Comparison of ENCODE assay signal across 9 mouse cellular contexts in genomic region chr2:3305426-3306025, GRCm38 (mm10). TPM values are rescaled to one million over a fixed set of nuclear protein-coding genes. Genes with fewer than 3 reads are reported as not detected.
DNase-seq lines count a peak whose midpoint lies in the region; ATAC-seq and TF ChIP-seq lines count a peak whose summit lies in the region.
"Had no signal": no experiment of that assay in that cellular context is flagged by ENCODE, and none has a peak within 500 bp of the region (broad histone marks: within the 10 kb centered on the region; RNA-seq: fewer than 3 reads in every experiment).

No protein-coding gene starts in this region.

- intact Hi-C loops in left cerebral cortex, postnatal 4 days (cut with DNase I) = no loop called here
- intact Hi-C loops in left cerebral cortex, postnatal 14 days (cut with DNase I) = no loop called here

- peak; percentile 93 for ATAC-seq in cerebellum, adult (ENCODE audit: insufficient number of reproducible peaks, low FRiP score, low TSS enrichment)
- ATAC-seq in megakaryocyte, adult 5-6 weeks (ENCODE audit: poor library complexity, severe bottlenecking) = no peak

- no peak for DNase-seq in cerebellum, postnatal 4 days (ENCODE audit: low spot score in 2 of 2)
- peak; percentile 10 for DNase-seq in left cerebral cortex, postnatal 4 days
- no peak for DNase-seq in left cerebral cortex, postnatal 14 days (ENCODE audit: low spot score in 2 of 2)
- peak; percentile 1 for DNase-seq in brain, embryonic 14.5 days (ENCODE audit: low read depth)
- peak; percentile 46 to 52 for DNase-seq in kidney, postnatal 25 days
- no peak for DNase-seq in thymus, postnatal 10 days (ENCODE audit: low spot score in 2 of 2)

- TF ChIP-seq CTCF in brain, embryonic 14.5 days (IDR thresholded peaks at IDR 0.05; ENCODE audit: borderline replicate concordance, extremely low read depth, insufficient read depth, insufficient read length) = no peak

- no peak for TF ChIP-seq POLR2A in brain, embryonic 14.5 days (IDR thresholded peaks at IDR 0.05; ENCODE audit: borderline replicate concordance, extremely low read depth, insufficient read depth, insufficient read length, poor library complexity, severe bottlenecking)

RNA-seq across cellular contexts. Expression of gene Nmt2, which starts 21.5 kb away (rescaled TPM):
- 100 to 1,000 TPM in 1 of 2 experiments, 10 to 100 TPM in 1; 94.1 to 106 TPM for total RNA-seq in left cerebral cortex, postnatal 4 days (2021)
- 10 to 100 TPM; 78.6 to 80.2 TPM for total RNA-seq in left cerebral cortex, postnatal 14 days (2021)
- polyA plus RNA-seq in brain, embryonic 14.5 days (2012; rRNA removed) = 32.8 and 44.0 TPM in 2 replicates
- total RNA-seq in megakaryocyte, adult 5-6 weeks (2015) = 12.5 and 14.0 TPM in 2 replicates
- total RNA-seq in megakaryocyte, adult 5-6 weeks (2017) = 17.0 and 21.9 TPM in 2 replicates

RNA-seq across cellular contexts. Expression of gene Rpp38, which starts 26.9 kb away (rescaled TPM):
- total RNA-seq in left cerebral cortex, postnatal 4 days (2021) = 1 to 10 TPM; 8.4 to 8.7 TPM
- total RNA-seq in left cerebral cortex, postnatal 14 days (2021) = 1 to 10 TPM; 7.9 to 8.4 TPM
- 9.1 and 13.1 TPM in 2 replicates for polyA plus RNA-seq in brain, embryonic 14.5 days (2012; rRNA removed)
- total RNA-seq in megakaryocyte, adult 5-6 weeks (2015) = 7.6 and 7.9 TPM in 2 replicates
- total RNA-seq in megakaryocyte, adult 5-6 weeks (2017) = 1.5 and 1.7 TPM in 2 replicates

RNA-seq across cellular contexts. Expression of gene Acbd7, which starts 30.4 kb away (rescaled TPM):
- 1 to 10 TPM in 1 of 2 experiments, under 1 TPM in 1; 0.82 to 1.0 TPM for total RNA-seq in left cerebral cortex, postnatal 4 days (2021)
- 1 to 10 TPM in 1 of 2 experiments, not detected in 1; 1.2 TPM for total RNA-seq in left cerebral cortex, postnatal 14 days (2021)
- polyA plus RNA-seq in brain, embryonic 14.5 days (2012; rRNA removed) = 0.93 and 1.3 TPM in 2 replicates
- total RNA-seq in megakaryocyte, adult 5-6 weeks (2015) = not detected in 2 replicates
- total RNA-seq in megakaryocyte, adult 5-6 weeks (2017) = not detected in 2 replicates
- total RNA-seq: hematopoietic stem cell, adult 5-6 weeks had no signal

Comparison
In these comparisons a context has a peak if more than half of its experiments do, and no peak if none do; other contexts are left out.
1. DNase-seq: peak in left cerebral cortex, postnatal 4 days (single experiment), brain, embryonic 14.5 days (single experiment) and kidney, postnatal 25 days (2 of 2); none in cerebellum, postnatal 4 days (0 of 2), left cerebral cortex, postnatal 14 days (0 of 2) and thymus, postnatal 10 days (0 of 2).